Mouse (Mus musculus): ENCODE measurements at regions not wholly inside any gene's neighbourhood (a gene's known extent, or its start where the extent isn't known, plus 50 kb on each side); places are given as distances from the start of the nearest gene placed in this dataset.
"Not testable (repeated sequence)": the region's sequence is repeated elsewhere in the genome, so short reads cannot be mapped to it uniquely, and the experiment has no call there.

GRCm38 (mm10) chr13:3137281-3137680, 400.6 kb upstream of the Gdi2 start:
- TF ChIP-seq CTCF (IDR thresholded peaks at IDR 0.05; ENCODE audit: low read depth, low read length); GATA1 (IDR thresholded peaks at IDR 0.05; ENCODE audit: borderline replicate concordance, low read length); TAL1 (conservative IDR thresholded peaks at IDR 0.05; ENCODE audit: low read depth, low read length): not testable (repeated sequence)
